Mouse (Mus musculus): ENCODE data around the gene Gm10197.
A peak's percentile ranks its signal among the peaks of the same experiment; 100 is the strongest.

DNA sequence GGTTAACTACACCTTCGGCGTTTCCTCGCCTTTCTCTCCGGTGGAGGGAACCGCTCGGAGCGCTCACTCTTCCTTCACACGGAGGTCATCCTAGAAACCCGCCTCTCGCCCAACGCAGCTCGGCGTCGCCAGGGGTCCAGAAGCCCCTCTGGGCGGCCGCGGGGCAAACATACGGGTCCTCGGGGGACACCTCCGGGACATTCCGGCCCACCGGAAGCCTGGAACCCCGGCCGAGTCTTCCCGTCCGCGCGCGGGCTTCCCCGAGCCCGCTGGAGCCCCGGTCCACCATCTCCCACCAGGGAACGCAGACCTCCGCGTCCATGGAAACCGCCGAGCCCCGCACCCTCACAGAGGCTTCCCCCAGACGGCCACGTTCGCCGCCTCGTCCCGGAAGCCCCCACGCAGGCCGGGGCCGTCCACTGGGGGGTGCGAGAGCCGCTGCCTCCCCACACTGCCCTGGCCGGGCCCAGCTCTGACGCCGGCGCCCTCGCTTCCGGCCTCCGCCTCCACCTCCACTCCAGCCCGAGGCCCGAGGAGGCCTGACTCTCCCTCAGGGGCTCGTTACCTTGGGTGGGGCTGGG lies 18.4 kb upstream of the Gm10197 start:
- TF ChIP-seq CTCF (IDR thresholded peaks at IDR 0.05) (peak; percentile 47), EP300 (IDR thresholded peaks at IDR 0.05) (no peak)
